Mouse (Mus musculus): Measurements from ENCODE around the gene Pgam2. TPM values are rescaled to one million over a fixed set of nuclear protein-coding genes. Genes with fewer than 3 reads are reported as not detected.

Gene Pgam2
- total RNA-seq, 1 experiment, result 4.1 TPM

DNA sequence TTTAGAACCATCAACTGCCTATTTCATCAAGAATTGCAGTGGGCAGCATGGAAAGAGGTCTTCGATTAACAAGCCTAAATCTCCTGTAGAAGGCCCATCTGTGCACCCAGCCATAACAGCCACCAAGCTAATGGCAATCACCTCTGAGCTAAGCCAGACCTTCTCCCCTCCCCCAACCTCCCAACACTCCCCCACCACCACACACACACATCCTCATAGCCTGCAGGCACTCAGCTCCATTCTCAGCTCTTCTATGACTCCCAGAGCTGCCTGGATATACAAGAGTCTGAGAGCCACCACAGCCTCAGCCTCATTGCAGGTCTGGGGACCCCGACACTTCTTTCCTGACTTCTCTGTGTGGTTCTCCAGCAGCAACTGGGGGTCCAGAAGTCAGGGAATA lies 49.8 kb downstream of the Pgam2 start:
- in situ Hi-C loops (cut with MboI; ENCODE audit: low sequenced_read_pairs in 2 of 2, unreplicated experiment in 2 of 2), result no loop called here
- Histone ChIP-seq H3K4me1 (ENCODE audit: control insufficient read depth in 2 of 2, insufficient read depth in 2 of 2, low read length in 2 of 2, poor library complexity in 1 of 2) (peaks cover 0 to 5% of the 10 kb centered on the region in 2 experiments; a peak in 1 of 4 replicates), H3K9ac (ENCODE audit: insufficient read depth, low read depth, low read length, poor library complexity, severe bottlenecking) (no peak overlapping the region), H3K27ac (ENCODE audit: insufficient read depth, low read depth, low read length, poor library complexity, severe bottlenecking) (no peak overlapping the region), H3K9me3 (ENCODE audit: control insufficient read depth, insufficient read depth, low read depth, low read length) (no peaks in the 10 kb centered on the region), H3K36me3 (ENCODE audit: control insufficient read depth, insufficient read depth, low read length, poor library complexity, severe bottlenecking) (no peaks in the 10 kb centered on the region), H3K4me3 (ENCODE audit: insufficient read depth in 1 of 2, low read depth in 1 of 2, low read length in 2 of 2, poor library complexity in 1 of 2, severe bottlenecking in 1 of 2) (no peak overlapping the region)
- TF ChIP-seq HCFC1 (IDR thresholded peaks at IDR 0.05; ENCODE audit: borderline replicate concordance, insufficient read depth, low read length), result no peak
- DNase-seq (ENCODE audit: low read depth, low spot score), result peak; percentile 30

Other genes with a start within 250 kb of the Pgam2 start
- gene Ankrd36, start 234.0 kb downstream of the Pgam2 start, total RNA-seq (2012; rRNA removed), result 0.26 and 0.45 TPM in 2 replicates
- 125 and 170 TPM in 2 replicates for gene Mrps24, start 88.1 kb downstream of the Pgam2 start, total RNA-seq (2012; rRNA removed)
- 10.3 and 10.4 TPM in 2 replicates for gene Urgcp, start 41.4 kb downstream of the Pgam2 start, total RNA-seq (2012; rRNA removed)
- 31.7 and 48.7 TPM in 2 replicates for gene Dbnl, start 15.2 kb downstream of the Pgam2 start, total RNA-seq (2012; rRNA removed)
- 6.7 and 12.2 TPM in 2 replicates for gene Polm, start 34.3 kb upstream of the Pgam2 start, total RNA-seq (2012; rRNA removed)
- 8.5 and 14.5 TPM in 2 replicates for gene Aebp1, start 58.2 kb upstream of the Pgam2 start, total RNA-seq (2012; rRNA removed)
- 103 and 126 TPM in 2 replicates for gene Pold2, start 74.6 kb upstream of the Pgam2 start, total RNA-seq (2012; rRNA removed)
- 10.4 and 11.3 TPM in 2 replicates for gene Myl7, start 95.0 kb upstream of the Pgam2 start, total RNA-seq (2012; rRNA removed)
- 0.76 and 0.85 TPM in 2 replicates for gene Gck, start 146.3 kb upstream of the Pgam2 start, total RNA-seq (2012; rRNA removed)
- gene Ykt6, start 152.0 kb upstream of the Pgam2 start, total RNA-seq (2012; rRNA removed), result 63.7 and 72.2 TPM in 2 replicates